Mouse (Mus musculus) testis, adult 2 months (tissue): ENCODE results near the gene Cul4b.

ENCODE experiments used
- CTCF ChIP-seq: fragments of 200-500 bp; IDR thresholded peaks from 2 replicates; pipeline ENCODE4 v1.5.1; 2012; ENCODE audit warnings: low read depth, mild to moderate bottlenecking, inconsistent platforms, low read length, moderate library complexity; ENCODE audit not compliant: control insufficient read depth, insufficient read depth, insufficient replicate concordance
- POLR2A ChIP-seq: fragments of 200-500 bp; IDR thresholded peaks from 2 replicates; pipeline ENCODE4 v1.6.1; 2012; ENCODE audit warnings: low read depth, mild to moderate bottlenecking, inconsistent platforms, low read length, moderate library complexity; ENCODE audit not compliant: control insufficient read depth

GRCm38 (mm10) chrX:38581140-38581539 is 5.1 kb upstream of the Cul4b start:
- TF ChIP-seq CTCF: no peak
- no peak for TF ChIP-seq POLR2A
